Mouse (Mus musculus): ENCODE results near the gene Lrmp. TPM values are rescaled to one million over a fixed set of nuclear protein-coding genes. Genes with fewer than 3 reads are reported as not detected.

Lrmp gene
- polyA plus RNA-seq, 1 experiment from 2014 or later = 3.1 TPM

- Histone ChIP-seq H3K27ac (peak overlapping the region; percentile 99), H3K27me3 (no peaks in the 10 kb centered on the region; the same call in 1 of the 2 replicates), H3K4me3 (peak overlapping the region; percentile 85), H3K9me3 (replicated peaks) (no peaks in the 10 kb centered on the region), H3K4me1 (replicated peaks) (peaks cover 16% of the 10 kb centered on the region), H3K36me3 (0 out of 2 replicates have a peak, but pooled peaks cover under 1% of the 10 kb centered on the region), H3K9ac (no peak overlapping the region), H3K4me2 (peak overlapping the region; percentile 73)
- no peak for ATAC-seq (replicated peaks; ENCODE audit: insufficient number of reproducible peaks, insufficient read depth, low FRiP score, low read depth)
- 32% methylated on average over 8 of the region's 8 CpGs for WGBS
Observed at GRCm38 (mm10) chr6:145210056-145210680, 94.7 kb downstream of the Lrmp start.

GRCm38 (mm10) chr6:145210816-145211338 lies 95.4 kb downstream of the Lrmp start, which contains the start of the genes Casc1 and Etfrf1:
Casc1 (minus strand) TSS chr6:145211005.
Etfrf1 (plus strand) TSS chr6:145211134.
- under 1% methylated on average over 36 of the region's 36 CpGs for WGBS
- ATAC-seq (replicated peaks; ENCODE audit: insufficient number of reproducible peaks, insufficient read depth, low FRiP score, low read depth) = peak; percentile 99

DNA sequence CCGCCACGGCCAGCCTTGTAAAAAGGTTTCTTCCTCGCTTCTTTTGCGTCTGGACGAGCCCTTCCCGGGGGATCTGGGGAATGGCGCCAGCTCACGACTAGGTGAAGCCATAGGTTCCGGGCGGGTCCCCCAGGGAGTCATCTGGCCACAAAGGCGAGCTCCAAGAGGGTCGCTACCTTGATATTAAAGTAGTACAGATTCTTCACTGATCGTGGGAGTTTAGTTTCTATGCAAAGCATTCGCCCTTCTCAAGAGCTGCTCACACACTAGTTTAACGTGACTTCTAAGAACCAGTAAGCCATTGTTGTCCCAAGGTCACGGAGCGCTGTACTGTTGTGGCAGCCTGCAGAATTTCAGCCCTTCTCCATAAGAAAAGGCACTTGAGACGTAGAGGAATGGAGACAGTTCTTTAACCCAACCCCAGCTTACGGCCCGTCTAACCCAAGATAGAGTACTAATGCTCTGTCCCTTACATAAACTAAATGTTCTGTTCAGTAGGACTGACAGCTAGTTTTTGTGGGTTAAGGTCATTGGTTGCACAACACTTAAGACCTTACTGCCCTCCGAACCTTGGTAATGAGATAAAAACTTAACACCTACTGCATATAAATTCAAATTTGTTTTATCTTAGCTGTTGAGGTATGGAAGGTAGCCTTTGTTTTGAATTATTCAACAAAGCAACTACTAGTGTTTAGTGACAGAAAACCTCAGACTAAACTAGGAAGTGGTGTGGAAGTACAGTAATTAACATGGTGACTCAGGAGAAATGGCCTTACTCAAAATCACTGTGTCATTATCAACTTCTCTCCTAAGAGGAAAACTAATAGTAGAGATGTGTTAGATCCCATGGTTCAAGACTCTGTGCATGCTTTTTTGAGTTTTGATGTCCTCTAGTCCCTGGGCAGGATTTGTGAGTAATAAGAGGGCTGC lies 96.2 kb downstream of the Lrmp start:
- H3K36me3 ChIP-seq = peaks cover 12% of the 10 kb centered on the region; the same call in 1 of the 2 replicates
- H3K4me3 ChIP-seq = peak overlapping the region; percentile 85
- H3K4me1 ChIP-seq (replicated peaks) = peaks cover 16% of the 10 kb centered on the region
- WGBS = 2% methylated on average over 21 of the region's 21 CpGs
- peak overlapping the region; percentile 91 for H3K9ac ChIP-seq
- peak overlapping the region; percentile 74 for H3K4me2 ChIP-seq
- no peaks in the 10 kb centered on the region; the same call in 1 of the 2 replicates for H3K27me3 ChIP-seq
- H3K9me3 ChIP-seq (replicated peaks) = no peaks in the 10 kb centered on the region
- peak overlapping the region; percentile 99 for H3K27ac ChIP-seq
- ATAC-seq (replicated peaks; ENCODE audit: insufficient number of reproducible peaks, insufficient read depth, low FRiP score, low read depth) = peak; percentile 32

More at GRCm38 (mm10) chr6:145210816-145211338, 95.4 kb downstream of the Lrmp start, which contains the start of the genes Casc1 and Etfrf1:
- Histone ChIP-seq H3K4me3 (peak within 1 kb of the TSS; percentile 85), H3K9ac (peak within 1 kb of the TSS; percentile 91), H3K4me2 (peak within 1 kb of the TSS; percentile 74), H3K4me1 (replicated peaks) (peaks cover 16% of the 10 kb centered on the region), H3K36me3 (0 out of 2 replicates have a peak, but pooled peaks cover 5% of the 10 kb centered on the region), H3K27me3 (no peaks in the 10 kb centered on the region; the same call in 1 of the 2 replicates), H3K9me3 (replicated peaks) (no peaks in the 10 kb centered on the region), H3K27ac (peak within 1 kb of the TSS; percentile 99)

GRCm38 (mm10) chr6:145213916-145214315 lies 98.5 kb downstream of the Lrmp start:
- ATAC-seq (replicated peaks; ENCODE audit: insufficient number of reproducible peaks, insufficient read depth, low FRiP score, low read depth) = no peak
- H3K9ac ChIP-seq = no peak overlapping the region
- no peaks in the 10 kb centered on the region for H3K9me3 ChIP-seq (replicated peaks)
- no peak overlapping the region for H3K4me2 ChIP-seq
- H3K27me3 ChIP-seq = no peaks in the 10 kb centered on the region
- peaks cover 16% of the 10 kb centered on the region for H3K4me1 ChIP-seq (replicated peaks)
- 87% methylated on average over 2 of the region's 2 CpGs for WGBS
- peaks cover 19% of the 10 kb centered on the region for H3K36me3 ChIP-seq
- H3K4me3 ChIP-seq = no peak overlapping the region
- no peak overlapping the region for H3K27ac ChIP-seq

DNA sequence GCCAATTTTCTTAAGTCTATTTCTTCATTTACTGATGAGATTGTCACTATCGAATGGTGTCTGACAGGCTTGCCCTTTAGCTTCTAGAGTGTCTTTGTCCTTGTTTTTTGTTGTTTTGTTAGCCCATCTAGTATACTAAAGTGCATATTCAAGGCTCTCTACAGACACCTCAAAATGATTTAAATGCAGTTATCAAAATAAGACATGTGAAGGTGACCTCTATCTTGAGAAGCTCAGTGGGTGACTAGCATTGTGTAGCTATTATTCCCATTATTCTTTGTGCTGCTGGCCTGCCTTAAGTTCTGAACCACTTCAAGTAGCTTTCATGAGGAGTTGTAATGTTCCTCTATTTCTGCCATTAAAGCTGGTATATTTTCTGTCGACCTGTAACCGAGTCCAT lies 100.4 kb downstream of the Lrmp start:
- no peak overlapping the region for H3K9ac ChIP-seq
- WGBS = 91% methylated on average over 3 of the region's 3 CpGs
- peaks cover 28% of the 10 kb centered on the region for H3K36me3 ChIP-seq
- no peak overlapping the region for H3K4me2 ChIP-seq
- H3K4me3 ChIP-seq = no peak overlapping the region
- H3K27ac ChIP-seq = no peak overlapping the region
- ATAC-seq (replicated peaks; ENCODE audit: insufficient number of reproducible peaks, insufficient read depth, low FRiP score, low read depth) = no peak
- H3K27me3 ChIP-seq = no peaks in the 10 kb centered on the region
- H3K9me3 ChIP-seq (replicated peaks) = no peaks in the 10 kb centered on the region
- H3K4me1 ChIP-seq (replicated peaks) = peaks cover 10% of the 10 kb centered on the region

GRCm38 (mm10) chr6:145224246-145224645 lies 108.8 kb downstream of the Lrmp start:
- no peak overlapping the region for H3K27ac ChIP-seq
- H3K4me3 ChIP-seq = no peak overlapping the region
- H3K36me3 ChIP-seq = peaks cover 7% of the 10 kb centered on the region
- H3K4me1 ChIP-seq (replicated peaks) = no peaks in the 10 kb centered on the region
- H3K27me3 ChIP-seq = no peaks in the 10 kb centered on the region
- no peak overlapping the region for H3K4me2 ChIP-seq
- WGBS = 87% methylated on average over 6 of the region's 6 CpGs
- ATAC-seq (replicated peaks; ENCODE audit: insufficient number of reproducible peaks, insufficient read depth, low FRiP score, low read depth) = no peak
- no peak overlapping the region for H3K9ac ChIP-seq
- H3K9me3 ChIP-seq (replicated peaks) = no peaks in the 10 kb centered on the region

Other genes with a start within 250 kb of the Lrmp start
- gene Bcat1, start 39.5 kb upstream of the Lrmp start, polyA plus RNA-seq (2015; fragmentation: Nextera tagmentation; extraction: Ambion mirVana) = 3.3 and 6.7 TPM in 2 replicates
- gene Casc1, start 95.4 kb downstream of the Lrmp start, polyA plus RNA-seq (2015; fragmentation: Nextera tagmentation; extraction: Ambion mirVana) = 0.29 and 0.32 TPM in 2 replicates
- 47.2 and 54.4 TPM in 2 replicates for gene Etfrf1, start 95.5 kb downstream of the Lrmp start, polyA plus RNA-seq (2015; fragmentation: Nextera tagmentation; extraction: Ambion mirVana)
- gene Kras, start 134.6 kb downstream of the Lrmp start, polyA plus RNA-seq (2015; fragmentation: Nextera tagmentation; extraction: Ambion mirVana) = 34.8 and 43.4 TPM in 2 replicates

Measured in heart, embryonic 15.5 days (tissue).